Mouse (Mus musculus): ENCODE measurements around the gene Gm16503.
"Not testable (repeated sequence)": the region's sequence is repeated elsewhere in the genome, so short reads cannot be mapped to it uniquely, and the experiment has no call there.

Gene Gm16503

DNA sequence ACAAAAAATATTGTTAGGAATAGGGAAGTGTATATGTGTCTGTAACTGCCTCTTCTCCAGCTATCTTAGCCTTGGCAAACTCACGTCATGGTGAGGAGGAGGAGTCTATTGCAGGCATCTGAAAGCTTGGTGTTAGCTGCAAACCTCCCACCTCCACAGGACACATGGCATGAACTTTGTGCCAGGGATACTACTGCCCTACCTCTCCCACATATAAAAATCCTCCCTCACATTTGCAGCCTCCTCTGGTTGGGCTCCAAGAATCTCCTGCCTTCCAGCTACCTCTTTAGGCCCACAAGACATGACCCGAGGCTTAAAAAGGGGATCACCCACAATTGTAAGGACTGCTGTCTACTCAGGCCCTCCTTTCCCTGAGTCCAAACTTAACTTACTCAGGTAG is 2.3 kb upstream of the Gm16503 start:
- Histone ChIP-seq H3K36me3 (ENCODE audit: insufficient read depth, low read length) (no peaks in the 10 kb centered on the region), H3K4me1 (replicated peaks; ENCODE audit: low read depth, low read length) (peaks cover 9% of the 10 kb centered on the region; the same call in 1 of the 2 replicates), H3K9me3 (ENCODE audit: low read length) (peaks cover 21% of the 10 kb centered on the region), H3K4me3 (replicated peaks; ENCODE audit: low read length) (no peak overlapping the region), H3K27me3 (ENCODE audit: insufficient read depth, low read length) (no peaks in the 10 kb centered on the region)
- TF ChIP-seq CTCF (conservative IDR thresholded peaks at IDR 0.05; ENCODE audit: low read length) (no peak), NANOG (IDR thresholded peaks at IDR 0.05; ENCODE audit: borderline replicate concordance, low read length) (no peak), POU5F1 (IDR thresholded peaks at IDR 0.05; ENCODE audit: borderline replicate concordance, low read length) (no peak)

DNA sequence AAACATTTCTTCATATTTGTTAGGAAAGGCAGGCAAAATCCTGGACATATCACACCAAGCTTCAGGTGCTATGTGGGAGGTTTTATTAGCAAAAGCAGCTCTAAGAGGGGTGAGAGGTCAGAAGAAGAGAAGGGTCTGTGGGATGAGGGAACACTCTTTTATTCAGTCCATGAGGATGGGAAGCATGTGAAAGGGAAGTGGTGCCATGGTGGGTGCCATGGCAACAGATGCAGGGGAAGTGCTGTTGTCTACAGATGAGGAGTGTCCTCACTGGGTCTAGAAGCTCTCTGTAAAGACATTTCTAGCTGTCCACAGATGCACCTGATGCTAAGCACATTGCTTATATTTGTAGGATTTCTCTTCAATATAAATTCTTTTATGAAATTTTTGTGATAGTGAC is 1.1 kb downstream of the Gm16503 start:
- Histone ChIP-seq H3K27me3 (ENCODE audit: insufficient read depth, low read length) (no peaks in the 10 kb centered on the region), H3K4me3 (replicated peaks; ENCODE audit: low read length) (no peak overlapping the region), H3K36me3 (ENCODE audit: insufficient read depth, low read length) (no peaks in the 10 kb centered on the region), H3K4me1 (replicated peaks; ENCODE audit: low read depth, low read length) (peaks cover 2% of the 10 kb centered on the region; the same call in 1 of the 2 replicates), H3K9me3 (ENCODE audit: low read length) (peaks cover 31% of the 10 kb centered on the region)
- no peak for TF ChIP-seq CTCF (conservative IDR thresholded peaks at IDR 0.05; ENCODE audit: low read length)
- no peak for TF ChIP-seq NANOG (IDR thresholded peaks at IDR 0.05; ENCODE audit: borderline replicate concordance, low read length)
- TF ChIP-seq POU5F1 (IDR thresholded peaks at IDR 0.05; ENCODE audit: borderline replicate concordance, low read length), result no peak

DNA sequence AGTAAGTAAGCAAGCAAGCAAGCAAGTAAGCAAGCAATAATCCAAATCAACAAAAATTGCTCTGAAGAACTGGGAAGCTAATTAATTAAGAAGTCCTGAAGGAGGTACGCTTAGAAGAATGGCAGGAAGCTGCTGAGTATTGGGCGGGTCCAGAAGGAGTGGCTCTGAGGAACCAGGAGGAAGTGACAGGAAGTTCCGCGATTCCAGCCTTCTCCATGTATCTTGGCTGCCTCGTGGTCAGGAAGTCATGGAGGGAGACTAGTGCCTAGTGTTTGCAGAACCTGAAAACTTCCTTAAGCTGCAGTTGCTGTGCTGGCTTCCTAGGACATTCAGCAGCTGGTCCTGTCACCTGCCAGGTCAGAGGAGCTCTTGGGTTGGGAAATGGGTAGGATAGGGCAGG is 13.1 kb downstream of the Gm16503 start, which contains the start of gene Zfp985:
Gene Zfp985, plus strand, starts transcription at position 207 of the 400 bp plus-strand sequence.
- Histone ChIP-seq H3K4me3 (replicated peaks; ENCODE audit: low read length) (peak within 1 kb of the TSS; percentile 68), H3K4me1 (replicated peaks; ENCODE audit: low read depth, low read length) (peaks cover 33% of the 10 kb centered on the region), H3K9me3 (ENCODE audit: low read length) (peaks cover 37% of the 10 kb centered on the region)
- H3K27me3 ChIP-seq (ENCODE audit: insufficient read depth, low read length); H3K36me3 ChIP-seq (ENCODE audit: insufficient read depth, low read length): not testable (repeated sequence)

DNA sequence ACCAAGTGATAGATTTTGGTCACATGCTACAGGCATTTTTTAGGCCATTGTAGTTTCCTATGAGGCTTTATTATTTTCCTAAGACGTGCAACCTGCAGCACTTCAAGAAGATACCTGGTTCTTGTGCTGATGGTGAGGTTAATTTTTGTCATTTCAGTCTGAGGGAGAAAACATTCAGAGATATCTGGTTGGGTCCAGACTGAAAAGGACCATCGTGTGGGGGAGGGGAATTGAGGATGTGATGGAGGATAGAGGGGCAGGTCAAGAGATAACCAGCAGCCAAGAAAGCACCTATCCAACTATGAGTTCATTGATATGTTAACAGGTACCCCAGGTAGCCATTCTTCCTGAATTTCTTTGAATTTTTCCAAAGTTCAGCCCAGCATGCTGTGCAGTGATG is 14.3 kb downstream of the Gm16503 start:
- H3K4me3 ChIP-seq (replicated peaks; ENCODE audit: low read length), result peak overlapping the region; percentile 68
- TF ChIP-seq POU5F1 (IDR thresholded peaks at IDR 0.05; ENCODE audit: borderline replicate concordance, low read length) (0 out of 2 replicates have a peak, but pooled peaks have one; percentile 26), NANOG (IDR thresholded peaks at IDR 0.05; ENCODE audit: borderline replicate concordance, low read length) (peak; percentile 37; the same call in 1 of the 2 replicates)
- H3K27me3 ChIP-seq (ENCODE audit: insufficient read depth, low read length); H3K36me3 ChIP-seq (ENCODE audit: insufficient read depth, low read length): not testable (repeated sequence)
- H3K9me3 ChIP-seq (ENCODE audit: low read length), result peaks cover 29% of the 10 kb centered on the region
- H3K4me1 ChIP-seq (replicated peaks; ENCODE audit: low read depth, low read length), result peaks cover 43% of the 10 kb centered on the region

DNA sequence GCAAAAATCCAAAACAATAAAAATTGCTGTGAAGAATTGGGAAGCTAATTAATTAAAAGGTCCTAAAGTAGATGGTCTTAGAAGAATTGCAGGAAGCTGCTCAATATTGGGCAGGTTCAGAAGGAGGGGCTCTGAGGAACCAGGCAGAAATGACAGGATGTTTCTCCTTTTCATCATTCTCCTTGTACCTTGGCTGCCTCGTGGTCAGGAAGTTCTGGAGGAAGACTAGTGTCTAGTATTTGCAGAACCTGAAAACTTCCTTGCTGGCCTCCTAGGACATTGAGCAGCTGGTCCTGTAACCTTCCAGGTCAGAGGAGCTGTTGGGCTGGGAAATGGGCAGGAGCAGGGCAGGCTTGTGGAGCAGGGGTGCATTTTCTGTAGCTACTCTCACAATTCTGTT is 16.9 kb downstream of the Gm16503 start:
- H3K36me3 ChIP-seq (ENCODE audit: insufficient read depth, low read length); H3K27me3 ChIP-seq (ENCODE audit: insufficient read depth, low read length); H3K4me3 ChIP-seq (replicated peaks; ENCODE audit: low read length): not testable (repeated sequence)
- Histone ChIP-seq H3K4me1 (replicated peaks; ENCODE audit: low read depth, low read length) (peaks cover 46% of the 10 kb centered on the region), H3K9me3 (ENCODE audit: low read length) (peaks cover 11% of the 10 kb centered on the region)

DNA sequence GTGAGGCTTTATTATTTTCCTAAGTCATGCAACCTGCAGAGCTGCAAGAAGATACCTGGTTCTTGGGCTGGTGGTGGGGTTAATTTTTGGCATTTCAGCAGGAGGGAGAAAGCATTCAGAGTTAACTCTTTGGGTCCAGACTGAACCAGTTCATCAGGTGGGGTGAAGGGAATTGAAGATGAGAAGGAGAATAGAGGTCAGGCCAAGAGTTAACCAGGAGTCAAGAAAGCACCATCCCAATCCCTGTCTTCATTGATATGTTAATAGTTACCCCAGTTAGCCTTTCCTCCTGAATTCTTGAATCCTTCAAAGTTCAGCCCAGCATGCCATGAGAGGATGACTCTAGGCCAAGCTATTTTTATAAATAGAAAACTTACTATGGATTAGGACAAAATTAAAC is 18.0 kb downstream of the Gm16503 start:
- H3K36me3 ChIP-seq (ENCODE audit: insufficient read depth, low read length); H3K9me3 ChIP-seq (ENCODE audit: low read length); H3K4me3 ChIP-seq (replicated peaks; ENCODE audit: low read length); H3K27me3 ChIP-seq (ENCODE audit: insufficient read depth, low read length): not testable (repeated sequence)
- H3K4me1 ChIP-seq (replicated peaks; ENCODE audit: low read depth, low read length), result peaks cover 45% of the 10 kb centered on the region
- peak; percentile 35; the same call in 1 of the 2 replicates for TF ChIP-seq NANOG (IDR thresholded peaks at IDR 0.05; ENCODE audit: borderline replicate concordance, low read length)

DNA sequence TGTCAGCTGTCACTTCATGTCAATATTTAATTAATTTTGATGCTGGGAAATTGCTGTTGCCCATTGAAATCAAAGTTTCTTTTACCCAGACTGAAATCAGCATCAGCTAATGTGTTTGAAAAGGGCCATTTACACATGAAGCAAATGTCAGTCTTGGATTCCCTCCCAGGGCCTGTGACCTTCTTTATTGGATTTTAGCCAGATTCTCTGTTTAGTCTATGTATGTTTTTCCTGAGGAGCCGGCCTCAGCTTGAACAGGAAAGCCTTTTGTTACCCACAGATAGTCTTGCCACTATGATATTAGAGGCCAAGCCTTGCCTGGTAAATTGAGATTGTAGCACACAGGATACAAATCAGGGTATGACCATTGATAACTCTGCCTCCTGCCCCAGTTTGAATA is 19.1 kb downstream of the Gm16503 start:
- Histone ChIP-seq H3K4me3 (replicated peaks; ENCODE audit: low read length) (peak overlapping the region; percentile 15; the same call in 1 of the 2 replicates), H3K4me1 (replicated peaks; ENCODE audit: low read depth, low read length) (peaks cover 44% of the 10 kb centered on the region), H3K36me3 (ENCODE audit: insufficient read depth, low read length) (peaks cover 12% of the 10 kb centered on the region)
- H3K27me3 ChIP-seq (ENCODE audit: insufficient read depth, low read length); H3K9me3 ChIP-seq (ENCODE audit: low read length): not testable (repeated sequence)

DNA sequence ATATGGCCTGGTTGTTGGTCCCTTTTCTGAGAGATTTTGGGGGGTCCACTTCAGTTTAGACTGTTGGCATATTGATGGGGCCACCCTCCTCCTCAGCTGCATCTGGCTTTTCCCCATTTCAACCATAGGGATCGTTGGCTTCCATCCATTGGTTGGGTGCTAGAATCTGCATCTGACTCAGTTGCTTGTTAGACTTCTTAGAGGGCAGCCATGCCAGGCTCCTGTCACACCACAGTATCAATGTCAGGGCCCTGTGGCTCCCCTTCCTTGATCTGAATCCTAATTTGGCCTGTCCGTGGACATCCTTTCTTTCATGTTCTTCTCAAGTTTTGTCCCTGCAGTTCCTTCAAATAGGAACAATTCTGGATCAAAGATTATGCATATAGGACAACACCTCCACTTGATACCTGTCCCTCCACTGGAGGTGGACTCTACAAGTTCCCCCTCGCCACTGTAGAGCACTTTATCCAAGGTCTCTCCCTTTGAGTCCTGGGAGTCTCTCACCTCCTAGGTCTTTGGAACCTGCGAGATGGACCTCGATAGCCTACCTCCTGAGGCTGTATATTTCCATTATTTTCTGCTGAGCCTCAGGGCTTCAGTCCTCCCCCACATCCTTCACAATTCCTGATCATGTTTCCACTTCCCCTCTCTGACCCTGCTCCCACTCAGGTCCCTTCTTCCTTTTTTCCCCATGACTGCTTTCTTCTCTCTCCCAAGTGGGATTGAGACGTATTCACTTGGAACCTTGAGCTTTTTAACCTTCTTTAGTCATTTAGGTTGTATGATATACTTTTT is 25.6 kb downstream of the Gm16503 start:
- H3K4me1 ChIP-seq (replicated peaks; ENCODE audit: low read depth, low read length), result peaks cover 9% of the 10 kb centered on the region
- H3K27me3 ChIP-seq (ENCODE audit: insufficient read depth, low read length), result no peaks in the 10 kb centered on the region
- H3K4me3 ChIP-seq (replicated peaks; ENCODE audit: low read length), result no peak overlapping the region
- no peak for TF ChIP-seq POU5F1 (IDR thresholded peaks at IDR 0.05; ENCODE audit: borderline replicate concordance, low read length)
- TF ChIP-seq NANOG (IDR thresholded peaks at IDR 0.05; ENCODE audit: borderline replicate concordance, low read length), result no peak
- no peak for TF ChIP-seq CTCF (conservative IDR thresholded peaks at IDR 0.05; ENCODE audit: low read length)
- H3K9me3 ChIP-seq (ENCODE audit: low read length), result peaks cover 13% of the 10 kb centered on the region
- peaks cover 31% of the 10 kb centered on the region for H3K36me3 ChIP-seq (ENCODE audit: insufficient read depth, low read length)

DNA sequence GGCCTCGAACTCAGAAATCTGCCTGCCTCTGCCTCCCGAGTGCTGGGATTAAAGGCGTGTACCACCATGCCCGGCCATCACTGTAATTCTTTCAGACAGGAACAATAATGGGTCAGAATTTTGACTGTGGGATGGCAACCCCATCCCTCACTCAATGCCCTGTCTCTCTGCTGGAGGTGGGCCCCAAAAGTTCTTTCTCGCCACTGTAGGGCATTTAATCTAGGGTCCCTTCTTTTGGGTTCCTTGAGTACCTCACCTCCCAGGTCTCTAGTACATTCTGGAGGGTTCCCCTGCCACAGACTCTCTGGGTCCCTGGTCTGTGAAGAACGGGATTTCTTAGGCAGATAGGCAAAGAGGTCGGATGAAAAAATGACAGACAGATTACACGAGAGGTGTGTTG is 31.1 kb downstream of the Gm16503 start:
- peaks cover 17% of the 10 kb centered on the region for H3K36me3 ChIP-seq (ENCODE audit: insufficient read depth, low read length)
- not testable (repeated sequence) for H3K27me3 ChIP-seq (ENCODE audit: insufficient read depth, low read length); H3K4me3 ChIP-seq (replicated peaks; ENCODE audit: low read length); H3K4me1 ChIP-seq (replicated peaks; ENCODE audit: low read depth, low read length); H3K9me3 ChIP-seq (ENCODE audit: low read length)

DNA sequence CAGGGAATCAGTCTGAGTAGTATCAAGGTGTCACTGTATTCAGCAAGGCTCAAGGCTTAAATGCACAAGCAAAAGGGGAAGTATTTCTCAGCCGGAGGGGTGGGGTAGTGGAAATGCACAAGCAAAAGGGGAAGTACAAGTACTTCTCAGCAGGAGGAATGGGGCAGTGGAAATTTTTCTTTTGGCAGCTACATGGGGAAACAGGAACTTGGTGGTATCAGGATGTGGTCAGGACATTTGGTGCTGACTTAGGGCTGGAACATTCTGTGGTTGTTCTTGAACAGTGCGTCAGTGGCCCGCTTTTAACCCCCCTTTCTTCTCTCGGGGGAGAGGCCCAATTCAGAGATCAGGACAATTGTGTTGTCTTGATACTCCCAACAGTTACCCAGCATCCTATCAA is 39.4 kb downstream of the Gm16503 start:
- not testable (repeated sequence) for H3K27me3 ChIP-seq (ENCODE audit: insufficient read depth, low read length); H3K4me3 ChIP-seq (replicated peaks; ENCODE audit: low read length); H3K4me1 ChIP-seq (replicated peaks; ENCODE audit: low read depth, low read length)
- Histone ChIP-seq H3K36me3 (ENCODE audit: insufficient read depth, low read length) (peaks cover 29% of the 10 kb centered on the region), H3K9me3 (ENCODE audit: low read length) (peaks cover 14% of the 10 kb centered on the region; the same call in 1 of the 2 replicates)

Data from E14TG2a.4 (cell line).